Mouse (Mus musculus) heart, adult 2 months (tissue): Measurements from ENCODE around the gene Gm20388. TPM values are rescaled to one million over a fixed set of nuclear protein-coding genes. Genes with fewer than 3 reads are reported as not detected.

ENCODE experiments used
- DNase-seq, 2 experiments: peaks; one replicate each; pipeline ENCODE4 v3.0.0; 2021
- H3K27ac ChIP-seq: fragments of 200-600 bp; 2 replicates; pipeline ENCODE4 v1.8.1; 2022
- H3K27me3 ChIP-seq: fragments of 200-500 bp; 2 replicates; pipeline ENCODE4 v1.6.1; 2012; ENCODE audit warnings: mild to moderate bottlenecking, low read length, inconsistent platforms, mixed read lengths; ENCODE audit not compliant: control insufficient read depth, insufficient read depth
- H3K36me3 ChIP-seq: fragments of 200-500 bp; 2 replicates; pipeline ENCODE4 v1.6.1; 2012; ENCODE audit warnings: low read length, inconsistent platforms; ENCODE audit not compliant: control insufficient read depth, insufficient read depth
- H3K4me1 ChIP-seq: fragments of 200-500 bp; 2 replicates; pipeline ENCODE4 v1.6.1; 2011; ENCODE audit warnings: low read length; ENCODE audit not compliant: control insufficient read depth, insufficient read depth
- H3K4me3 ChIP-seq: fragments of 200-600 bp; 2 replicates; pipeline ENCODE4 v1.8.1; 2022
- H3K79me2 ChIP-seq: fragments of 200-500 bp; replicated peaks from 2 replicates; pipeline ENCODE4 v1.6.1; 2012; ENCODE audit warnings: mild to moderate bottlenecking, inconsistent platforms, low read length, moderate library complexity, mixed read lengths; ENCODE audit not compliant: control insufficient read depth, insufficient read depth
- H3K9ac ChIP-seq: fragments of 200-500 bp; 2 replicates; pipeline ENCODE4 v1.6.1; 2012; ENCODE audit warnings: low read depth, mild to moderate bottlenecking, control low read depth, inconsistent platforms, low read length, mixed read lengths
- CTCF ChIP-seq: fragments of 200-600 bp; IDR thresholded peaks from 2 replicates; pipeline ENCODE4 v1.8.1; 2022; ENCODE audit warnings: antibody characterized with exemption, mild to moderate bottlenecking, moderate library complexity
- EP300 ChIP-seq: fragments of 200-500 bp; IDR thresholded peaks from 2 replicates; pipeline ENCODE4 v1.6.1; 2011; ENCODE audit warnings: low read depth, low read length, control low read depth; ENCODE audit not compliant: insufficient read depth
- POLR2A ChIP-seq: fragments of 200-500 bp; IDR thresholded peaks from 2 replicates; pipeline ENCODE4 v1.6.1; 2011; ENCODE audit warnings: mild to moderate bottlenecking, low read depth, low read length, control low read depth; ENCODE audit not compliant: insufficient read depth
- WGBS: fragments of 180-500 bp; shearing (Covaris S2); methylation state at CpG from one replicate; pipeline ENCODE4 v1.1.7; 2018; 5-methylcytosine and 5-hydroxymethylcytosine counted together
- intact Hi-C: fragments of 180-260 bp; cut with DNase I; formaldehyde crosslinking; loops from one replicate; pipeline ENCODE4 v1.15.1; 2025
- polyA plus RNA-seq: library from polyadenylated mRNA; depleted of rRNA; stranded (reverse); fragments of >200 nt; gene quantifications from 2 replicates; pipeline ENCODE4 v1.2.3, GENCODE M21; 2012
- total RNA-seq, 2 experiments: library from RNA; stranded (reverse); gene quantifications; 2 replicates each; pipeline ENCODE4 v1.2.3; 2021

Gm20388 gene
- total and polyA plus RNA-seq, 3 experiments = 1.8 to 32.3 TPM; not detected in 1

GRCm38 (mm10) chr8:120371725-120372457 lies 461.2 kb downstream of the Gm20388 start:
- DNase-seq = no peak
- peaks cover 28% of the 10 kb centered on the region for H3K4me1 ChIP-seq
- TF ChIP-seq EP300 (no peak), POLR2A (no peak), CTCF (no peak)
- H3K9ac ChIP-seq = no peak overlapping the region
- H3K27ac ChIP-seq = no peak overlapping the region
- intact Hi-C loops = no loop called here
- no peaks in the 10 kb centered on the region for H3K79me2 ChIP-seq
- no peak overlapping the region for H3K4me3 ChIP-seq
- no peaks in the 10 kb centered on the region for H3K27me3 ChIP-seq
- no peaks in the 10 kb centered on the region for H3K36me3 ChIP-seq
- 58% methylated on average over 8 of the region's 8 CpGs for WGBS

DNA sequence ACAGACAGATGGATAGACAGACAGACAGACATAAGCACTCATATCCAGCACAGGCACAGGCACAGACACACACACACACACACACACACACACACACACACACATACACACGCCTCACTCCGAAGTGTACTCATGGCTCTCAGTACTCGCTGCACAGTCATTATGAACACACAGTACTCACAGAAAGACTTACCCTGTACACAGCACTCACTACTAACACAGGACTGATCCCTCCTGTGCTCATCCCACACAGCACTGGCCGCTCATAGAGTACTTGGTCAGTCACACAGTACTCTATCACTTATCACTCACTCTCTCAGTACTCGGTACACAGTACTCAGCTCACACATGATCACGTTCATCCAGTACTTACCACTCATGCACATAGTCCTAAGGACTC lies 462.0 kb downstream of the Gm20388 start:
- H3K4me3 ChIP-seq = no peak overlapping the region
- no peak overlapping the region for H3K27ac ChIP-seq
- DNase-seq = no peak
- peaks cover 28% of the 10 kb centered on the region for H3K4me1 ChIP-seq
- H3K79me2 ChIP-seq = no peaks in the 10 kb centered on the region
- intact Hi-C loops = no loop called here
- H3K36me3 ChIP-seq = no peaks in the 10 kb centered on the region
- H3K27me3 ChIP-seq = no peaks in the 10 kb centered on the region
- 96% methylated on average over 6 of the region's 6 CpGs for WGBS
- TF ChIP-seq CTCF (no peak), EP300 (no peak), POLR2A (no peak)
- no peak overlapping the region for H3K9ac ChIP-seq

GRCm38 (mm10) chr8:120373621-120374020 lies 463.0 kb downstream of the Gm20388 start:
- H3K27me3 ChIP-seq = no peaks in the 10 kb centered on the region
- WGBS = 73% methylated on average over 3 of the region's 3 CpGs
- DNase-seq = no peak
- H3K36me3 ChIP-seq = no peaks in the 10 kb centered on the region
- H3K4me1 ChIP-seq = peaks cover 28% of the 10 kb centered on the region
- no peak for TF ChIP-seq POLR2A
- TF ChIP-seq EP300 = no peak
- no peak for TF ChIP-seq CTCF
- H3K27ac ChIP-seq = no peak overlapping the region
- no peak overlapping the region for H3K4me3 ChIP-seq
- H3K9ac ChIP-seq = no peak overlapping the region
- intact Hi-C loops = no loop called here
- H3K79me2 ChIP-seq = no peaks in the 10 kb centered on the region

DNA sequence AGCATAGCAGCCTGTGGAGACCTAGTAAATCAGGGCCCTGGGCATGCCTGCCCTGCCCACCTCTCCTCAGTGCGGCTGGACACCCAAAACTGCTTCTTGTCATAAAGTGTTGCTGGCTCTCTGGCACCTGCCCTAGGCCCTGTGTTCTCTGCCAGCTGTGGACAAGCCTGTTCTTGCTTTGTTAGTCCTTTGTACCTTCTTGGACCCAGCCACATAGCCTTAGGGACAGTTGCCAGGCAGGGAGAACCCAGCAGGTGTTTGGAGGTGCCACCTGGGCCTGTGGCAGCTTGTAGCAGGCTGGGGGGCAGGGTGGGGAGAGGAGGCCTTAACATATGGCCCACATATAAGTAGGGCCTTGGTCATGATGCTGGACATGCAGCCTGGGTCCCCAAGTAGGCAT lies 463.4 kb downstream of the Gm20388 start:
- intact Hi-C loops = no loop called here
- Histone ChIP-seq H3K27me3 (no peaks in the 10 kb centered on the region), H3K4me1 (peaks cover 27% of the 10 kb centered on the region), H3K4me3 (no peak overlapping the region), H3K27ac (no peak overlapping the region), H3K36me3 (no peaks in the 10 kb centered on the region), H3K9ac (no peak overlapping the region), H3K79me2 (no peaks in the 10 kb centered on the region)
- TF ChIP-seq CTCF (no peak), EP300 (no peak), POLR2A (no peak)
- WGBS = 85% methylated on average over 1 of the region's 1 CpGs
- no peak for DNase-seq

GRCm38 (mm10) chr8:120374514-120374913 lies 463.9 kb downstream of the Gm20388 start:
- no peak for DNase-seq
- Histone ChIP-seq H3K27me3 (no peaks in the 10 kb centered on the region), H3K9ac (no peak overlapping the region), H3K27ac (no peak overlapping the region), H3K4me1 (peaks cover 23% of the 10 kb centered on the region), H3K4me3 (no peak overlapping the region), H3K79me2 (no peaks in the 10 kb centered on the region), H3K36me3 (no peaks in the 10 kb centered on the region)
- TF ChIP-seq POLR2A (no peak), CTCF (no peak), EP300 (no peak)
- intact Hi-C loops = no loop called here
- 88% methylated on average over 9 of the region's 9 CpGs for WGBS

DNA sequence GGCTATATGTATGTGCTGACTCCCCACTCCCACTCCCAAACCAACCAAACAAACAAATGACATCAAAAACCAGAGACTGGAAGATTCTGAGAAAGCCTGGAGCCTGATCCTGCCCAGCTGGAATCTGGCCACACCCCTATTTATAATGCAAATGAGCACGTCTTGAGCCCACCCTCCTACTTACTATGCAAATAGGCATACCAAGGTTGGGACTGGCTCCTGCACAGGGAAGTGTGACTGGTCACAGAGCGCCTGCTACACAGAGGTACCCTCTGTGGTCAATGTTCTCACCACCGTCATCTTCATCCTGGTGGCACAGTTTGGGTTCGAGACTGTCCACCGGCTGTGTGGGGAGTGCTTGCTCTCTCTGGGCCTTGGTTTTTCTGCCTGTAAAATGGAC lies 464.5 kb downstream of the Gm20388 start:
- H3K4me1 ChIP-seq = peaks cover 18% of the 10 kb centered on the region

More for the DNA sequence above, 464.5 kb downstream of the Gm20388 start:
- no peak for DNase-seq
- intact Hi-C loops = no loop called here
- no peak overlapping the region for H3K9ac ChIP-seq
- H3K4me3 ChIP-seq = no peak overlapping the region
- H3K79me2 ChIP-seq = no peaks in the 10 kb centered on the region
- H3K27ac ChIP-seq = no peak overlapping the region
- WGBS = 74% methylated on average over 5 of the region's 5 CpGs
- no peaks in the 10 kb centered on the region for H3K27me3 ChIP-seq
- no peaks in the 10 kb centered on the region for H3K36me3 ChIP-seq
- TF ChIP-seq POLR2A = no peak
- no peak for TF ChIP-seq EP300
- no peak for TF ChIP-seq CTCF
